Mouse (Mus musculus) midbrain, postnatal 0 days (tissue): ENCODE measurements around the gene Ankrd16. TPM values are rescaled to one million over a fixed set of nuclear protein-coding genes. Genes with fewer than 3 reads are reported as not detected.
A peak's percentile ranks its signal among the peaks of the same experiment; 100 is the strongest.

ENCODE experiments used
- ATAC-seq: fragments of 200-750 bp; cut with Nextera tagmentation; 2 replicates; pipeline ENCODE4 v1.8.0; 2017; ENCODE audit warnings: moderate number of reproducible peaks, mild to moderate bottlenecking, moderate TSS enrichment, moderate library complexity; ENCODE audit not compliant: low FRiP score
- DNase-seq: peaks from one replicate; pipeline ENCODE4 v3.0.0-alpha.2; 2015; ENCODE audit warnings: low spot score
- H3K27ac ChIP-seq: fragments of 300-500 bp; sonication (generic); 2 replicates; pipeline ENCODE4 v1.5.1; 2014; ENCODE audit warnings: low read depth, mild to moderate bottlenecking, low read length, mixed read lengths
- H3K27me3 ChIP-seq: fragments of 300-500 bp; sonication (generic); 2 replicates; pipeline ENCODE4 v1.6.1; 2014; ENCODE audit warnings: low read length, control low read depth, mixed read lengths; ENCODE audit not compliant: insufficient read depth
- H3K36me3 ChIP-seq: fragments of 300-500 bp; sonication (generic); 2 replicates; pipeline ENCODE4 v1.6.1; 2014; ENCODE audit warnings: low read length, control low read depth, mixed read lengths; ENCODE audit not compliant: insufficient read depth
- H3K4me1 ChIP-seq: fragments of 300-500 bp; sonication (generic); 2 replicates; pipeline ENCODE4 v1.6.1; 2014; ENCODE audit warnings: mild to moderate bottlenecking, control low read depth, antibody characterized with exemption, low read length, mixed read lengths; ENCODE audit not compliant: insufficient read depth
- H3K4me2 ChIP-seq: fragments of 300-500 bp; sonication (generic); 2 replicates; pipeline ENCODE4 v1.6.1; 2014; ENCODE audit warnings: low read depth, mild to moderate bottlenecking, low read length, mixed read lengths; ENCODE audit not compliant: poor library complexity, severe bottlenecking
- H3K4me3 ChIP-seq: fragments of 300-500 bp; sonication (generic); 2 replicates; pipeline ENCODE4 v1.5.1; 2014; ENCODE audit warnings: low read depth, mild to moderate bottlenecking, low read length, moderate library complexity
- H3K9ac ChIP-seq: fragments of 300-500 bp; sonication (generic); replicated peaks from 2 replicates; pipeline ENCODE4 v1.6.1; 2014; ENCODE audit warnings: mild to moderate bottlenecking, low read length, moderate library complexity, mixed read lengths; ENCODE audit not compliant: poor library complexity, severe bottlenecking
- H3K9me3 ChIP-seq: fragments of 300-500 bp; sonication (generic); 2 replicates; pipeline ENCODE4 v1.6.1; 2016; ENCODE audit warnings: low read length, control low read depth
- CTCF ChIP-seq: IDR thresholded peaks from 2 replicates; pipeline ENCODE4 v1.5.1; 2016; ENCODE audit warnings: antibody characterized with exemption, mild to moderate bottlenecking
- WGBS: fragments of 180-500 bp; shearing (Covaris S2); extraction: QIAGEN DNeasy Blood & Tissue Kit; methylation state at CpG from one replicate; pipeline ENCODE4 v1.1.7; 2014; 5-methylcytosine and 5-hydroxymethylcytosine counted together
- polyA plus RNA-seq: library from polyadenylated mRNA; unstranded; fragments of >200 nt; fragmentation: Nextera tagmentation; extraction: Ambion mirVana; gene quantifications from 2 replicates; pipeline ENCODE4 v1.2.1, GENCODE M21; 2015
- total RNA-seq: library from RNA; depleted of rRNA; stranded (reverse); fragments of >200 nt; gene quantifications from 2 replicates; pipeline ENCODE4 v1.2.3, GENCODE M21; 2014

The Ankrd16 gene
- total and polyA plus RNA-seq, 2 experiments from 2014 or later = 36.3 to 45.2 TPM

- no peak for TF ChIP-seq CTCF
- 89% methylated on average over 10 of the region's 10 CpGs for WGBS
Observed at GRCm38 (mm10) chr2:11774426-11774825, 3.2 kb upstream of the Ankrd16 start.

GRCm38 (mm10) chr2:11775121-11775520 is 2.6 kb upstream of the Ankrd16 start:
- WGBS = 50% methylated on average over 5 of the region's 5 CpGs
- DNase-seq (no peak), ATAC-seq (no peak)
- no peak for TF ChIP-seq CTCF
- Histone ChIP-seq H3K9me3 (no peaks in the 10 kb centered on the region), H3K27me3 (no peaks in the 10 kb centered on the region), H3K4me1 (peaks cover 20% of the 10 kb centered on the region), H3K27ac (no peak overlapping the region), H3K4me2 (no peak overlapping the region), H3K4me3 (no peak overlapping the region), H3K9ac (no peak overlapping the region), H3K36me3 (no peaks in the 10 kb centered on the region)

More at GRCm38 (mm10) chr2:11774426-11774825, 3.2 kb upstream of the Ankrd16 start:
- Histone ChIP-seq H3K27me3 (no peaks in the 10 kb centered on the region), H3K4me2 (no peak overlapping the region), H3K4me1 (peaks cover 15% of the 10 kb centered on the region), H3K36me3 (no peaks in the 10 kb centered on the region), H3K4me3 (no peak overlapping the region), H3K9ac (no peak overlapping the region), H3K9me3 (no peaks in the 10 kb centered on the region), H3K27ac (no peak overlapping the region)
- DNase-seq = no peak
- ATAC-seq = no peak

- Histone ChIP-seq H3K4me2 (peak overlapping the region; percentile 85), H3K4me1 (peaks cover 20% of the 10 kb centered on the region), H3K4me3 (peak overlapping the region; percentile 88), H3K9me3 (no peaks in the 10 kb centered on the region), H3K27me3 (no peaks in the 10 kb centered on the region), H3K36me3 (0 out of 2 replicates have a peak, but pooled peaks cover 3% of the 10 kb centered on the region), H3K9ac (peak overlapping the region; percentile 88), H3K27ac (peak overlapping the region; percentile 98; the same call in 1 of the 2 replicates)
- 53% methylated on average over 8 of the region's 8 CpGs for WGBS
- DNase-seq (no peak), ATAC-seq (no peak)
- TF ChIP-seq CTCF = no peak
Observed at GRCm38 (mm10) chr2:11776415-11776814, 1.3 kb upstream of the Ankrd16 start.

- DNase-seq (peak; percentile 95), ATAC-seq (peak; percentile 91)
- Histone ChIP-seq H3K9me3 (no peaks in the 10 kb centered on the region), H3K27me3 (no peaks in the 10 kb centered on the region), H3K4me2 (peak overlapping the region; percentile 87), H3K4me3 (peak overlapping the region; percentile 88), H3K27ac (peak overlapping the region; percentile 98), H3K4me1 (peaks cover 20% of the 10 kb centered on the region), H3K36me3 (peaks cover 14% of the 10 kb centered on the region; the same call in 1 of the 2 replicates), H3K9ac (peak overlapping the region; percentile 64)
- no peak; the same call in none of the 2 replicates for TF ChIP-seq CTCF
- under 1% methylated on average over 43 of the region's 43 CpGs for WGBS
Observed at GRCm38 (mm10) chr2:11778087-11778823, 579 bp downstream of the Ankrd16 start.

DNA sequence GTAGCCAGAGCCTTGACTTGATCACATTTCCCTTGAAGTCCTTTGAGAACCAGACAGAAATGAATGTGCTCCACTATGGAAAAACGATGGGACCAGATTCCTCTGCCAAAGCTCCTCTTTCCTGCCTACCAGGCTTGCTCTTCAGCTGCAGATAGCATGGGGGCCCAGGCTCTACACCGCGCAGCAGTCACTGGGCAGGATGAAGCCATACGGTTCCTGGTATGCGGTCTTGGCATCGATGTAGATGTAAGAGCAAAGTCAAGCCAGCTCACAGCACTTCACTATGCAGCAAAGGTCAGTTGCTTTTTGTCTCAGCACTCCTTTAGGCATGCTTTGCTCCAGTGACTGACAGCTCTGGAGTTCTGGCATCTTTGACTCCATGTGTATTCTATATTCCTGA is 6.5 kb downstream of the Ankrd16 start:
- Histone ChIP-seq H3K9me3 (no peaks in the 10 kb centered on the region), H3K27me3 (no peaks in the 10 kb centered on the region), H3K36me3 (peaks cover 48% of the 10 kb centered on the region), H3K27ac (no peak overlapping the region), H3K4me2 (no peak overlapping the region), H3K9ac (no peak overlapping the region), H3K4me1 (peaks cover 7% of the 10 kb centered on the region), H3K4me3 (no peak overlapping the region)
- WGBS = 97% methylated on average over 6 of the region's 6 CpGs
- TF ChIP-seq CTCF = no peak
- no peak for ATAC-seq
- no peak for DNase-seq

- 73% methylated on average over 4 of the region's 4 CpGs for WGBS
- Histone ChIP-seq H3K4me1 (no peaks in the 10 kb centered on the region), H3K4me3 (no peak overlapping the region), H3K4me2 (no peak overlapping the region), H3K36me3 (peaks cover 32% of the 10 kb centered on the region), H3K9ac (no peak overlapping the region), H3K27me3 (no peaks in the 10 kb centered on the region), H3K27ac (no peak overlapping the region), H3K9me3 (no peaks in the 10 kb centered on the region)
- ATAC-seq = no peak
- TF ChIP-seq CTCF = peak; percentile 61
- DNase-seq = peak; percentile 13
Observed at GRCm38 (mm10) chr2:11794668-11795067, 17.0 kb downstream of the Ankrd16 start.
